In the genomic region with DNA sequence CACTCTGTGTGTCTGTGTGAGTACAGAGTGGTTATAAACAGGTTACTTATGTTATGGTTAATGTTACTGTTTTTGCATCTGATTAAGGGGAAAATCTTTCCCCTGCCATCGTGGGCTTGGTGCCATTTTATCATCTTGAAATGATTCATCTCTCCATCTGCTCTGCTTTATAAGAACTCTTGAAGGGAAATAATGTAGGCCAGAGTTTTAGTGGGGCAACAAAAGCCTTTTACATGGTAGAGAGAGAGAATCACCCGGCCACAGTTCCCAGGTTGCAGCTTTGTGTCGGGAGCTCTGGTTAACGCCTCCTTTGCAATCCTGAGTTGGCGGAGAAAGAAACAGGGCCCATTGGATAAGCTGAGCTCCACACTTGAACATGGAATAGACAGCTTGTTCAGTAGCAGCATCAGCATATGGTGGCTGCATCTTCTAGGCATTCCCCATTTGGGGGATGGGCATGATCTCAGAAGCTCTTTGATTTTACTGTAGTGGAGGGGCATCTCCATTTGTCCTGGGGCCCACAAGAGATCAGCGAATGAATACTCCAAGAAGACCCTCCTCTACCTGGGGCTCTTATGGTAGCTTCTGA, we compare ENCODE assay signal across 28 mouse cellular contexts.
A peak's percentile ranks its signal among the peaks of the same experiment; 100 is the strongest.
DNase-seq lines count a peak whose midpoint lies in the region; ATAC-seq and TF ChIP-seq lines count a peak whose summit lies in the region.
"Had no signal": no experiment of that assay in that cellular context is flagged by ENCODE, and none has a peak within 500 bp of the region (broad histone marks: within the 10 kb centered on the region; RNA-seq: fewer than 3 reads in every experiment).

No protein-coding gene starts in this region.

- H3K9ac ChIP-seq in forebrain, embryonic 14.5 days (ENCODE audit: low read length), result no peak overlapping the region
- H3K9ac ChIP-seq in forebrain, embryonic 11.5 days (ENCODE audit: low read length), result no peak overlapping the region
- H3K9ac ChIP-seq in hindbrain, postnatal 0 days (replicated peaks; ENCODE audit: low read length), result no peak overlapping the region
- H3K9ac ChIP-seq: embryonic facial prominence, embryonic 15.5 days; heart, embryonic 13.5 days; liver, embryonic 15.5 days; lung, embryonic 15.5 days; midbrain, embryonic 13.5 days; stomach, embryonic 15.5 days had no signal

- no peaks in the 10 kb centered on the region for H3K27me3 ChIP-seq in forebrain, embryonic 14.5 days (replicated peaks; ENCODE audit: control insufficient read depth, insufficient read depth, low read length)
- no peaks in the 10 kb centered on the region for H3K27me3 ChIP-seq in forebrain, embryonic 11.5 days (ENCODE audit: control insufficient read depth, insufficient read depth, low read length)
- no peaks in the 10 kb centered on the region for H3K27me3 ChIP-seq in hindbrain, postnatal 0 days (ENCODE audit: insufficient read depth, low read length)
- H3K27me3 ChIP-seq: embryonic facial prominence, embryonic 15.5 days; liver, embryonic 15.5 days; lung, embryonic 15.5 days; megakaryocyte, embryonic 14.5 days; midbrain, embryonic 13.5 days; Patski; stomach, embryonic 15.5 days had no signal

- ATAC-seq in forebrain, embryonic 14.5 days, result no peak
- ATAC-seq in forebrain, embryonic 11.5 days (replicated peaks; ENCODE audit: low FRiP score), result no peak
- no peak for ATAC-seq in hindbrain, postnatal 0 days
- ATAC-seq: midbrain, embryonic 13.5 days; Patski had no signal

- TF ChIP-seq CTCF in hindbrain, postnatal 0 days (IDR thresholded peaks at IDR 0.05; ENCODE audit: low read depth), result no peak

- H3K4me1 ChIP-seq in forebrain, embryonic 14.5 days (ENCODE audit: control insufficient read depth, insufficient read depth, low read length), result no peaks in the 10 kb centered on the region
- no peaks in the 10 kb centered on the region for H3K4me1 ChIP-seq in forebrain, embryonic 11.5 days (replicated peaks; ENCODE audit: control insufficient read depth, insufficient read depth, low read length)
- no peaks in the 10 kb centered on the region for H3K4me1 ChIP-seq in hindbrain, postnatal 0 days (ENCODE audit: insufficient read depth, low read length)
- H3K4me1 ChIP-seq: liver, embryonic 15.5 days; megakaryocyte, embryonic 14.5 days; stomach, embryonic 15.5 days had no signal

- no peak overlapping the region for H3K4me2 ChIP-seq in forebrain, embryonic 14.5 days (ENCODE audit: low read length)
- H3K4me2 ChIP-seq in forebrain, embryonic 11.5 days (ENCODE audit: low read depth, low read length, severe bottlenecking), result no peak overlapping the region
- H3K4me2 ChIP-seq in hindbrain, postnatal 0 days (ENCODE audit: low read depth, low read length), result no peak overlapping the region
- H3K4me2 ChIP-seq: embryonic facial prominence, embryonic 15.5 days; heart, embryonic 13.5 days; liver, embryonic 15.5 days; lung, embryonic 15.5 days; midbrain, embryonic 13.5 days; stomach, embryonic 15.5 days had no signal

- DNase-seq in forebrain, embryonic 14.5 days (ENCODE audit: low spot score), result peak; percentile 46
- DNase-seq in forebrain, embryonic 11.5 days (ENCODE audit: low spot score), result no peak
- DNase-seq in layer of hippocampus, adult 9-10 months (ENCODE audit: low spot score), result peak; percentile 9
- DNase-seq in layer of hippocampus, adult 9-11 months, result no peak
- peak; percentile 21 to 31 for DNase-seq in right cerebral cortex, adult 2 months (ENCODE audit: low spot score in 2 of 2)
- no peak for DNase-seq in right cerebral cortex, postnatal 25 days
- DNase-seq in hindbrain, postnatal 0 days (ENCODE audit: low spot score), result no peak
- no peak for DNase-seq in spleen, postnatal 14 days (ENCODE audit: low spot score in 2 of 2)
- DNase-seq: adrenal gland, postnatal 36 days; cerebellum, adult 11-12 months; cerebellum, postnatal 14 days; gastrocnemius, postnatal 25 days; heart, adult 18-20 months; heart, postnatal 14 days; kidney, adult 11 months; liver; lung, postnatal 36 days; thymus, adult 18-20 months; thymus, postnatal 36 days had no signal

- whole genome bisulfite sequencing in forebrain, embryonic 14.5 days, result 76% methylated on average over 6 of the region's 6 CpGs
- WGBS in forebrain, embryonic 11.5 days, result 87% methylated on average over 6 of the region's 6 CpGs
- 77% methylated on average over 6 of the region's 6 CpGs for WGBS in hindbrain, postnatal 0 days

- no peak overlapping the region for H3K4me3 ChIP-seq in forebrain, embryonic 14.5 days (ENCODE audit: low read depth, low read length)
- no peak overlapping the region for H3K4me3 ChIP-seq in forebrain, embryonic 11.5 days (ENCODE audit: low read depth, low read length)
- H3K4me3 ChIP-seq in hindbrain, postnatal 0 days (ENCODE audit: low read length), result no peak overlapping the region
- H3K4me3 ChIP-seq: embryonic facial prominence, embryonic 15.5 days; heart, embryonic 13.5 days; liver, embryonic 15.5 days; lung, embryonic 15.5 days; megakaryocyte, embryonic 14.5 days; midbrain, embryonic 13.5 days; stomach, embryonic 15.5 days had no signal

- H3K27ac ChIP-seq in forebrain, embryonic 14.5 days (ENCODE audit: low read depth, low read length), result no peak overlapping the region
- no peak overlapping the region for H3K27ac ChIP-seq in forebrain, embryonic 11.5 days (ENCODE audit: low read depth, low read length)
- H3K27ac ChIP-seq in hindbrain, postnatal 0 days, result no peak overlapping the region
- H3K27ac ChIP-seq: embryonic facial prominence, embryonic 15.5 days; heart, embryonic 13.5 days; kidney, postnatal 0 days; liver, embryonic 15.5 days; lung, embryonic 15.5 days; midbrain, embryonic 13.5 days; stomach, embryonic 15.5 days had no signal

- no peaks in the 10 kb centered on the region for H3K9me3 ChIP-seq in forebrain, embryonic 14.5 days (replicated peaks; ENCODE audit: control insufficient read depth, low read length)
- no peaks in the 10 kb centered on the region for H3K9me3 ChIP-seq in forebrain, embryonic 11.5 days (ENCODE audit: control insufficient read depth, low read length)
- no peaks in the 10 kb centered on the region for H3K9me3 ChIP-seq in hindbrain, postnatal 0 days (ENCODE audit: low read length)
- H3K9me3 ChIP-seq: embryonic facial prominence, embryonic 15.5 days; heart, embryonic 13.5 days; liver, embryonic 15.5 days; lung, embryonic 15.5 days; megakaryocyte, embryonic 14.5 days; midbrain, embryonic 13.5 days; stomach, embryonic 15.5 days had no signal

- no peaks in the 10 kb centered on the region for H3K36me3 ChIP-seq in forebrain, embryonic 14.5 days (ENCODE audit: control insufficient read depth, insufficient read depth, low read length)
- no peaks in the 10 kb centered on the region for H3K36me3 ChIP-seq in forebrain, embryonic 11.5 days (ENCODE audit: control insufficient read depth, insufficient read depth, low read length)
- H3K36me3 ChIP-seq in hindbrain, postnatal 0 days (ENCODE audit: insufficient read depth, low read length), result no peaks in the 10 kb centered on the region
- H3K36me3 ChIP-seq: embryonic facial prominence, embryonic 15.5 days; heart, embryonic 13.5 days; liver, embryonic 15.5 days; lung, embryonic 15.5 days; midbrain, embryonic 13.5 days; stomach, embryonic 15.5 days had no signal

Comparison
In these comparisons a context has a peak if more than half of its experiments do, and no peak if none do; other contexts are left out.
1. DNase-seq: peak in forebrain, embryonic 14.5 days (single experiment), layer of hippocampus, adult 9-10 months (single experiment) and right cerebral cortex, adult 2 months (2 of 2); none in forebrain, embryonic 11.5 days (single experiment), layer of hippocampus, adult 9-11 months (single experiment), right cerebral cortex, postnatal 25 days (single experiment), hindbrain, postnatal 0 days (single experiment) and spleen, postnatal 14 days (0 of 2).